Mouse (Mus musculus) WW6 (cell line): ENCODE measurements around the gene Serpina12.
A peak's percentile ranks its signal among the peaks of the same experiment; 100 is the strongest.

Experiments
- DNase-seq: peaks from one replicate; pipeline ENCODE4 v3.0.0-alpha.2; 2013; ENCODE audit warnings: low read depth, low spot score

The Serpina12 gene

GRCm38 (mm10) chr12:104044343-104044742, at the start of gene Serpina12:
Gene Serpina12 (minus strand): TSS chr12:104044443.
- DNase-seq: no peak

GRCm38 (mm10) chr12:104091303-104091702, 47.1 kb upstream of the Serpina12 start:
- no peak for DNase-seq

GRCm38 (mm10) chr12:104090119-104090518, 45.9 kb upstream of the Serpina12 start:
- no peak for DNase-seq

GRCm38 (mm10) chr12:104072286-104072685, 28.0 kb upstream of the Serpina12 start:
- no peak for DNase-seq

GRCm38 (mm10) chr12:104071708-104072107, 27.5 kb upstream of the Serpina12 start:
- no peak for DNase-seq

- peak; percentile 11 for DNase-seq
Measured at GRCm38 (mm10) chr12:104069620-104070019, 25.4 kb upstream of the Serpina12 start.

GRCm38 (mm10) chr12:104067549-104067948, 23.3 kb upstream of the Serpina12 start:
- DNase-seq: no peak

GRCm38 (mm10) chr12:104066241-104066640, 22.0 kb upstream of the Serpina12 start:
- peak; percentile 33 for DNase-seq

- DNase-seq: no peak
Measured at GRCm38 (mm10) chr12:104064996-104065395, 20.8 kb upstream of the Serpina12 start.

GRCm38 (mm10) chr12:104064532-104064931, 20.3 kb upstream of the Serpina12 start:
- DNase-seq: no peak

- no peak for DNase-seq
Measured at GRCm38 (mm10) chr12:104061862-104062261, 17.6 kb upstream of the Serpina12 start.

- no peak for DNase-seq
Measured at GRCm38 (mm10) chr12:104060126-104060525, 15.9 kb upstream of the Serpina12 start.

GRCm38 (mm10) chr12:104057531-104057930, 13.3 kb upstream of the Serpina12 start:
- DNase-seq: no peak

- no peak for DNase-seq
Measured at GRCm38 (mm10) chr12:104057050-104057449, 12.8 kb upstream of the Serpina12 start.

- DNase-seq: no peak
Measured at GRCm38 (mm10) chr12:104055755-104056154, 11.5 kb upstream of the Serpina12 start.

GRCm38 (mm10) chr12:104053995-104054394, 9.8 kb upstream of the Serpina12 start:
- no peak for DNase-seq

- DNase-seq: no peak
Measured at GRCm38 (mm10) chr12:104045713-104046112, 1.5 kb upstream of the Serpina12 start.

GRCm38 (mm10) chr12:104042753-104043152, 1.5 kb downstream of the Serpina12 start:
- DNase-seq: no peak

- no peak for DNase-seq
Measured at GRCm38 (mm10) chr12:104041401-104041800, 2.8 kb downstream of the Serpina12 start.

GRCm38 (mm10) chr12:104038181-104038580, 6.1 kb downstream of the Serpina12 start:
- no peak for DNase-seq

GRCm38 (mm10) chr12:104033752-104034151, 10.5 kb downstream of the Serpina12 start:
- no peak for DNase-seq

GRCm38 (mm10) chr12:104029986-104030385, 14.3 kb downstream of the Serpina12 start:
- peak; percentile 31 for DNase-seq

GRCm38 (mm10) chr12:104015280-104015679, 29.0 kb downstream of the Serpina12 start:
- DNase-seq: no peak

- DNase-seq: no peak
Measured at GRCm38 (mm10) chr12:104013620-104014019, 30.6 kb downstream of the Serpina12 start, which contains the start of gene Serpina9. Gene Serpina9 (minus strand): TSS chr12:104013755.
